ENCODE assay signal across 30 mouse cellular contexts in the genomic region with DNA sequence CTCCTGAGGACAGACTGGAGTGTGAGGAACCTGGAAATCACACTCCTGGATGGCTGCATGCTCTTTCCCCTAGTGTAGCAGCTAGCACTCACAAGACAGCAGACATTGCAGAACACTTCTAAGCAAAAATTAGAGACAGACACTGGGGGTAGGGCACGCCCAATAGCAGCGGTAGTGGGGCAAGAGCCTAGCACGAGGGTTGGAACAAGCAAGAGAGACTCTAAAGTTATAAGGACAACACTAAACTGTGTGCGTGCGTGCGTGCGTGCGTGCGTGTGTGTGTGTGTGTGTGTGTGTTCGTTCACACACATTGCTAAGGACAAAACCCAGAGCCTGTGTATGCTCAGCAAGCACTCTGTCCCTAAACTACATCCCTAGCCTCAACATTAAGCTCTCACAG. TPM values are rescaled to one million over a fixed set of nuclear protein-coding genes. Genes with fewer than 3 reads are reported as not detected.
DNase-seq lines count a peak whose midpoint lies in the region; ATAC-seq and TF ChIP-seq lines count a peak whose summit lies in the region.
"Had no signal": no experiment of that assay in that cellular context is flagged by ENCODE, and none has a peak within 500 bp of the region (broad histone marks: within the 10 kb centered on the region; RNA-seq: fewer than 3 reads in every experiment).

No protein-coding gene starts in this region.

- H3K36me3 ChIP-seq in neural tube, embryonic 13.5 days = 0 out of 2 replicates have a peak, but pooled peaks cover 6% of the 10 kb centered on the region
- H3K36me3 ChIP-seq in embryonic facial prominence, embryonic 12.5 days = 0 out of 2 replicates have a peak, but pooled peaks cover 6% of the 10 kb centered on the region
- H3K36me3 ChIP-seq: intestine, embryonic 15.5 days had no signal

- H3K4me1 ChIP-seq in neural tube, embryonic 13.5 days (replicated peaks) = peaks cover 6% of the 10 kb centered on the region
- peaks cover 16% of the 10 kb centered on the region for H3K4me1 ChIP-seq in embryonic facial prominence, embryonic 12.5 days
- H3K4me1 ChIP-seq: intestine, embryonic 15.5 days; neural tube, embryonic 15.5 days had no signal

- no peak for DNase-seq in layer of hippocampus, adult 2 months (ENCODE audit: low spot score in 2 of 2)
- DNase-seq in layer of hippocampus, postnatal 25 days (ENCODE audit: extremely low spot score in 1 of 2, low spot score in 1 of 2) = no peak
- no peak for DNase-seq in neural tube, embryonic 10.5 days (ENCODE audit: extremely low spot score, low spot score)
- DNase-seq in cerebellum, adult 9-11 months = no peak
- DNase-seq in ovary, postnatal 10 days (ENCODE audit: low spot score) = no peak
- DNase-seq: adrenal gland, adult 8-10 months; B cell, adult 2 months; cerebellum, adult 11-12 months; cerebellum, postnatal 14 days; forebrain, postnatal 0 days; heart, postnatal 14 days; kidney, adult 2 months; kidney, postnatal 4 days; right cerebral cortex, adult 18-20 months; spleen, adult 18-20 months; thymus, postnatal 14 days had no signal

- H3K4me3 ChIP-seq in layer of hippocampus, adult 2 months = no peak overlapping the region
- no peak overlapping the region for H3K4me3 ChIP-seq in neural tube, embryonic 13.5 days
- H3K4me3 ChIP-seq in embryonic facial prominence, embryonic 12.5 days = no peak overlapping the region
- H3K4me3 ChIP-seq: embryonic facial prominence, embryonic 13.5 days; forebrain, embryonic 10.5 days; intestine, embryonic 15.5 days; limb, embryonic 13.5 days; midbrain, embryonic 13.5 days; neural tube, embryonic 15.5 days had no signal

- H3K4me2 ChIP-seq in neural tube, embryonic 13.5 days = no peak overlapping the region
- no peak overlapping the region for H3K4me2 ChIP-seq in embryonic facial prominence, embryonic 12.5 days (replicated peaks)
- H3K4me2 ChIP-seq: embryonic facial prominence, embryonic 13.5 days; intestine, embryonic 15.5 days; limb, embryonic 13.5 days; liver, embryonic 11.5 days; midbrain, embryonic 13.5 days; neural tube, embryonic 15.5 days had no signal

- H3K27me3 ChIP-seq in neural tube, embryonic 13.5 days = no peaks in the 10 kb centered on the region
- H3K27me3 ChIP-seq in embryonic facial prominence, embryonic 12.5 days = no peaks in the 10 kb centered on the region
- H3K27me3 ChIP-seq: CH12.LX; embryonic facial prominence, embryonic 13.5 days; intestine, embryonic 15.5 days; limb, embryonic 13.5 days; midbrain, embryonic 13.5 days; neural tube, embryonic 15.5 days had no signal

- peak overlapping the region; percentile 46; the same call in 1 of the 2 replicates for H3K27ac ChIP-seq in layer of hippocampus, adult 2 months
- H3K27ac ChIP-seq in neural tube, embryonic 13.5 days (replicated peaks) = 0 out of 2 replicates have a peak overlapping the region, but pooled peaks have one; percentile 28
- 0 out of 2 replicates have a peak overlapping the region, but pooled peaks have one; percentile 3 for H3K27ac ChIP-seq in embryonic facial prominence, embryonic 12.5 days
- H3K27ac ChIP-seq: embryonic facial prominence, embryonic 13.5 days; forebrain, embryonic 10.5 days; hindbrain, postnatal 0 days; intestine, embryonic 15.5 days; kidney, postnatal 0 days; limb, embryonic 13.5 days; macrophage; midbrain, embryonic 13.5 days; neural tube, embryonic 15.5 days had no signal

- H3K9me3 ChIP-seq in neural tube, embryonic 13.5 days = no peaks in the 10 kb centered on the region
- no peaks in the 10 kb centered on the region for H3K9me3 ChIP-seq in embryonic facial prominence, embryonic 12.5 days
- H3K9me3 ChIP-seq: embryonic facial prominence, embryonic 13.5 days; forebrain, embryonic 10.5 days; intestine, embryonic 15.5 days; limb, embryonic 13.5 days; midbrain, embryonic 13.5 days; neural tube, embryonic 15.5 days had no signal

- WGBS in neural tube, embryonic 13.5 days = 69% methylated on average over 10 of the region's 10 CpGs
- WGBS in embryonic facial prominence, embryonic 12.5 days = 62% methylated on average over 10 of the region's 10 CpGs

- no peak for ATAC-seq in neural tube, embryonic 13.5 days (ENCODE audit: low read depth)
- no peak for ATAC-seq in embryonic facial prominence, embryonic 12.5 days (ENCODE audit: insufficient number of reproducible peaks, insufficient read depth, low FRiP score, low TSS enrichment)
- ATAC-seq: activated CD4-positive, CD25-positive, alpha-beta regulatory T cell, adult 4 months; forebrain, postnatal 0 days; hindbrain, postnatal 0 days; intestine, embryonic 15.5 days; midbrain, embryonic 13.5 days had no signal

- no peak for TF ChIP-seq CTCF in layer of hippocampus, adult 2 months (conservative IDR thresholded peaks at IDR 0.05)

- no peak overlapping the region for H3K9ac ChIP-seq in neural tube, embryonic 13.5 days
- no peak overlapping the region for H3K9ac ChIP-seq in embryonic facial prominence, embryonic 12.5 days
- H3K9ac ChIP-seq: embryonic facial prominence, embryonic 13.5 days; forebrain, postnatal 0 days; intestine, embryonic 15.5 days; limb, embryonic 13.5 days; midbrain, embryonic 13.5 days; neural tube, embryonic 15.5 days had no signal

RNA-seq across cellular contexts. Expression of a gene that starts 20.3 kb away (rescaled TPM):
- total RNA-seq in layer of hippocampus, adult 2 months (2021) = 1 to 10 TPM; 1.7 to 2.2 TPM
- 1 to 10 TPM; 2.0 to 2.9 TPM for total RNA-seq in layer of hippocampus, postnatal 25 days (2021)
- 6.3 and 6.5 TPM in 2 replicates for polyA plus RNA-seq in neural tube, embryonic 13.5 days (2015; fragmentation: Nextera tagmentation; extraction: Ambion mirVana)
- polyA plus RNA-seq in embryonic facial prominence, embryonic 12.5 days (2016; fragmentation: Nextera tagmentation; extraction: Ambion mirVana) = 5.9 and 6.6 TPM in 2 replicates
